Mouse (Mus musculus): Measurements from ENCODE around the gene Olfr220. TPM values are rescaled to one million over a fixed set of nuclear protein-coding genes. Genes with fewer than 3 reads are reported as not detected.

The Olfr220 gene
- not detected for polyA plus RNA-seq (2012; fragmentation: generic; extraction: Trizol)

GRCm38 (mm10) chr1:174441782-174442181, at the start of gene Olfr220:
TSS of gene Olfr220 (plus strand) at chr1:174442082.

GRCm38 (mm10) chr1:174423764-174424163, 18.1 kb upstream of the Olfr220 start, which contains the start of gene Olfr414:
TSS of gene Olfr414 (plus strand) at chr1:174424064.

Other genes starting within 250 kb of the Olfr220 start
- gene Olfr419, start 190.0 kb upstream of the Olfr220 start, polyA plus RNA-seq (2012; fragmentation: generic; extraction: Trizol): not detected
- gene Mptx1, start 111.6 kb upstream of the Olfr220 start, polyA plus RNA-seq (2012; fragmentation: generic; extraction: Trizol): not detected
- gene Olfr417, start 77.0 kb upstream of the Olfr220 start, polyA plus RNA-seq (2012; fragmentation: generic; extraction: Trizol): not detected
- not detected for gene Olfr248, start 51.0 kb upstream of the Olfr220 start, polyA plus RNA-seq (2012; fragmentation: generic; extraction: Trizol)
- not detected for gene Olfr414, start 18.0 kb upstream of the Olfr220 start, polyA plus RNA-seq (2012; fragmentation: generic; extraction: Trizol)
- under 1 TPM in 1 of 2 experiments, not detected in 1; 0.01 TPM for gene Fmn2, start 59.7 kb downstream of the Olfr220 start, polyA plus RNA-seq (2012; fragmentation: generic; extraction: Trizol)

All from C3H10T1/2 (cell line).